Mouse (Mus musculus) layer of hippocampus, adult 9-10 months (tissue): ENCODE results near the gene Abcb8.

Experiments
- DNase-seq: peaks from one replicate; pipeline ENCODE4 v3.0.0; 2022; ENCODE audit warnings: low spot score

Gene Abcb8

GRCm38 (mm10) chr5:24393392-24393997 is at the start of gene Abcb8:
Gene Abcb8, plus strand, starts transcription at chr5:24393663.
- DNase-seq, result peak; percentile 82

- DNase-seq, result no peak
Measured at GRCm38 (mm10) chr5:24343977-24344436, 49.5 kb upstream of the Abcb8 start.

DNA sequence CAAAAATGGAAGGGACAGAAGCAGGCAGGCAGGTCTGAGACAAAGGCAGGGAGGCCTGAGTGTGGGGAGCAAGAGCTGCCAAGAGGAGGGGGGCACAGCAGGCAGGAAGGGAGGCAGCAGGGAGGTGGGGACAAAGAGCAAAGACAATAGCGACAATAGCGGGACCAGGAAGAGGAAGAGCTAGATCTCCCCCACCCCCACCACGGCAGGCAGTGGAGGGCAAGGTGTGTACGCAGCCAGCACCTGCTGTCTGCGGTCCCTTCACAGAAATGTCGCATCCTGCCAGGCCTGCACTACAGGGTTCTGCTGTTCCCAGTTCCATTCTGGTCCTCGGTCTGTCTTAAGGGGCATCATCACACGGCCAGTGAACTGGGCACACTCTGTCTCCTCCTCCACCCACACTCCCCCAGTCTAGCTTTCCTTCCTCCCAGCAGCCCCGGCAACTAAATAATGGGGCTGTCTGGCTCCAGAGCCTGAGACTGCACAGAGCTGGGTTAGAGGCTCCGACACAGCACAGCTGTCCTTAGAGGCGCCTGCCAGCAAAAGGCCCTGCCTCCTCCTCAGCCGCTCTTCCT is 48.9 kb upstream of the Abcb8 start:
- DNase-seq, result no peak

DNA sequence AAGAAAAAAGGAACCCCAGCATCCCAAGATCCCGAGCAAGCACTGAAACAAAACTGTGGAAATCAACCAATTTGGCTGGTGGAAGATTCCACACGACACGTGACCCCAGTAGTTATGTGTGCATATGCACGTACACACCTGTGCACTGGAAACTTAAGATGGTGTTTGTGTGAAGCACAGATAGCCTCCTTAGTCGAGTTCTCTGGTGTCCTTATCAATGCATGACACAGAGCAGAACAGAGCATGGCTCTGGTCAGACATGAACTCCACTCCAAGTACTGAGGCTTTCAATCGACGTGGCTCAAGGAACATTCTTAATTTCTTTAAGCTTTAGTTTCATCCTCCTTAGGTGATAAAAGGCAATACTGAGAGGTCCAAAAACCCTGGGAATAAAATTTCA is 47.1 kb upstream of the Abcb8 start:
- no peak for DNase-seq

DNA sequence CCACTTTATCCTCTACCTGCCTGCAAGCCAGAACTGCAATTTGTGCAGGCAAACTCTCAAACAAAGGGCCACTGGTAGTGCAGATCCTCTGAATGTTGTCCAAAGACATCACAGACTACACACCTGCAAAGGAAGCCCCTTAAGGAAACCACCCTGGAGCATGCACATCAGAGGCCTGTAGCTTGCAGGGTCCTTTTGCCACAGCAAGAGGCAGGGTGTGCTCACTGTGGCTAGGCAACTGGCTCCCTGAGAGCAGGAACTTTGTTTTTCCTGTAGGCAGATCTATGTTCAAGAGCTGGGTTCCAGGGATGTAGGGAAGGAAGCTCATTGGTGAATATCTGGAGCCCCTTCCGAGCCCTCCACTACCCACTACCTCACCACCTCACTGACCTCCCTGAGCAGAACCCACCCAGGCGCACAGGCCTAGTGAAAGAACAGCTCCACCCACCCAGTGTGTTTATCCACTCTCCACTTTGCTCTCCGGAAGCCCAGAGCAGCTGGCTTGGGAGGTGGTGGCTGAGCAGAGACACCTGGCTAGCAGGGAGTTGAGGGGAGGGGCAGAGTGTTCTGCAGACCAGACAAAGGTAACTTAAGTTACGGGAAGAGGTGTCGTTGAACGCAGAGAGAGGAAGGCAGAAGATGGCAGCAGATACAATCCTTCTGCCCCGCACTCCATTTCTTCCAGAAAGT is 46.1 kb upstream of the Abcb8 start:
- no peak for DNase-seq

- no peak for DNase-seq
Measured at GRCm38 (mm10) chr5:24348128-24348527, 45.3 kb upstream of the Abcb8 start.

DNA sequence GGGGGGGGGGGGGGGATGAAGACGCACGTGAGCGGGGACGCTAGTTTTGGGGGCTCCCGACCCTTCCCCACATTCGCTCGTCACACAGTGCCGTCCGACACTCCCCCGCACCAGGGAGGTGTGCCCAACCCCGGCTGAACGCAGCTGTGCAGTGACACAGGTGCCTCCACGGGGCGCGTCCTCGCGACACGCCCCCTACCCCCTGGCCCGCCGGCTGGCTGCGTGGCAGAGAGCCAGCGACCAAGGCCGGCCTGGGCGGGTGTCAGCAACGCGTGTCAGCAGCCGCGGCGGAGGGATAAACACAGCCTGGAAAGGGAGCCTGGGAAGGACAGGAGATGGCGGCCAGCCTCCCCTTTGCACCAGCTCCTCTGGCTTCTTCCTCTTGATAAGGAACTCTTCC is 44.9 kb upstream of the Abcb8 start:
- no peak for DNase-seq

GRCm38 (mm10) chr5:24350073-24350472 is 43.4 kb upstream of the Abcb8 start:
- no peak for DNase-seq

- no peak for DNase-seq
Measured at GRCm38 (mm10) chr5:24350531-24351250, 42.8 kb upstream of the Abcb8 start.

- DNase-seq, result no peak
Measured at GRCm38 (mm10) chr5:24351278-24351677, 42.2 kb upstream of the Abcb8 start, which contains the start of gene Kcnh2. Gene Kcnh2, minus strand, starts transcription at chr5:24351604.

DNA sequence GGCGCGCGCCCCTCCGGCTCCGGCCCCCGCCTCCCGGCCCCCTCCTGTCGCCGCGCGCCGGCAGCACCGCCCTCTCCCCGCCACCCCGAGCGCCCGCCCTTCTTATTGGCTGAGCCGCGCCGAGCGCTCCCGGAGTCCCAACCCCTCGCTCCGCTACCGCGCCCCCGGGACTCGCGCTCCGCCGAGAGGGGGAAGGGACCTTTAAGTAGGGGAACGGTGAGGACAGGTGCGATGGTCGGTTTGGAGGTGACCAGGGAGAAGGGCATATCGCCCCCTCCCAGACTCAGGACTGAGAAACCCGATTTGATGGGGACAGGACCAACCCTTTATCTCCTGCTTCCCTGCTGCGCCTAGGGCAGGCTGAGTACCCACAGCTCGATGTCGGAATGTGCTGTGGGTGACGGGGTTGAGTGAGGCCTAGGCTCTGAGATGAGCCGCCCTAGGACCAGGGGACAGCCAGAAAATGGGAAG is 41.7 kb upstream of the Abcb8 start:
- peak; percentile 37 for DNase-seq

GRCm38 (mm10) chr5:24352251-24352859 is 41.1 kb upstream of the Abcb8 start:
- DNase-seq, result no peak

- DNase-seq, result no peak
Measured at GRCm38 (mm10) chr5:24353327-24353726, 40.1 kb upstream of the Abcb8 start.

- no peak for DNase-seq
Measured at GRCm38 (mm10) chr5:24356764-24357163, 36.7 kb upstream of the Abcb8 start.

DNA sequence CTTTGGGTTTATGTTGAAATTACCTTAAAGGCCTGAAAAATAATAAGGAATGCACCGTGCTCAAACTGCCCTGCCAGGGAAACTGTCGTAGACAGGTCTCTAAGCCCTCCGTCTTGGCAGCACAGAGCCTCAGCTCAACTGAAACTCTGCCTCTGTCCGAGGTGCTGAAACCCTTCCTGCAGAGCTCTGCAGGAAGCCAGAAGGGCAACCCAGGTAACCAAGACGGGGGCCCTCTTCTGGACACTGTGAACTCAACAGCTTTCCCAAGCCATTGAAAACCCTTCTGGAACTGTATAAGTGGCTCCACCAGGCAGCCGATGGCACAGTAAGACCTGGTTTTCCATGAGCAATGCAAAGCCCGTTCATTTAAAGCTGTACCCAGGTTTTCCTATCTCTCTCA is 36.0 kb upstream of the Abcb8 start:
- no peak for DNase-seq

DNA sequence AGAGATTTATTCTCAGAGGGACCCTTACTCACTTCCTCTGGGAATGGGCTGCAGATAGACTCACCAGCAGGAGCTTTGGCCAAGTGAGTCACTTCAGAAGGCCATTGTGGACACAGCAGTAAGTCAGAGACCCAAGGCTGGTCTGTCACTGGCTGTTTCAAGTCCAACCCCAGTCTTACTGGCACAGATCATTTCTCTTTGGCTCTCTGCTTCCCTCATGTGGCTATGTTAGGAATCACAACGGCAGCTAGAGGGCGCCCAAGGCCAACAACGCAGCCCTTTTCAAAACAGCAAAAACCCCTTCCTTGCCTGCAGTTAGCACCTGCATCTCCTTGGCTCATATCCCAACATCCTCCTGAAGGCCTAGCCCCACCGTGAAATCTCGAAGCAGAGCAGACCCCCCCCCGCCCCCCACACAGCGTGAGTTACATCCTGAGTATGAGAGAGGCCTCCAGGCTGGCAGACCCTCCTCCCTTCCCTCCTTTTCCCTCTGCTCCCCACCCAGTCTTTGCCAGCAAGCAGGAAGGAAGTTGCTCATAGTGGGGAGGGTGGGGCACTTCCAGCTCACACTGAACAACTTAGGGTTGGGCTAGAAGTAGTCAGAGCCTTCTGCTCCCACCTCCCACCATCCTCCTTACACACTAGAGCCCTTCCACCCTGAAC is 32.5 kb upstream of the Abcb8 start:
- peak; percentile 81 for DNase-seq

- DNase-seq, result no peak
Measured at GRCm38 (mm10) chr5:24363467-24363866, 30.0 kb upstream of the Abcb8 start.

GRCm38 (mm10) chr5:24364061-24364460 is 29.4 kb upstream of the Abcb8 start:
- no peak for DNase-seq

GRCm38 (mm10) chr5:24364508-24364907 is 29.0 kb upstream of the Abcb8 start, which contains the start of gene Nos3:
Gene Nos3, plus strand, starts transcription at chr5:24364810.
- no peak for DNase-seq

GRCm38 (mm10) chr5:24364963-24365362 is 28.5 kb upstream of the Abcb8 start:
- no peak for DNase-seq

DNA sequence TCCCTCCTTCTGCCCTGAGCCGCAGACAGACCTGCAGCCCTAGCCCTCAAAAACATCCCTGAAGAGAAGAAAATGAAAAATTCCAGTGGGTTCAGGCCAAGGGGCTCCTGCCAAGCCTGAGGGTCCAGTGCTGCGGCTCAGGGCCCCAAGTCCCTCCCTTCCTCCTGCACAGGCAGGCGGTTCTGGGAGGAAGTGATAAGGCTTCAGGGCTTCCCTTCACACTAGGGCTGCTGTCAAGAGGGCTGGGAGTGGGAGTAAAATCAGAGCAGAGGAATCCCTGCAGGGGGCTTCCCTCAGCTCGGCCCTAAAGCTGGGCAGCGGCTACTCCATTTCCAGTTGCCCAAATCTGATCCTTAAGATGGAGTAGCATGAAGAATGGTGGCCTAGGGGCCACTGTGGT is 27.9 kb upstream of the Abcb8 start:
- no peak for DNase-seq

DNA sequence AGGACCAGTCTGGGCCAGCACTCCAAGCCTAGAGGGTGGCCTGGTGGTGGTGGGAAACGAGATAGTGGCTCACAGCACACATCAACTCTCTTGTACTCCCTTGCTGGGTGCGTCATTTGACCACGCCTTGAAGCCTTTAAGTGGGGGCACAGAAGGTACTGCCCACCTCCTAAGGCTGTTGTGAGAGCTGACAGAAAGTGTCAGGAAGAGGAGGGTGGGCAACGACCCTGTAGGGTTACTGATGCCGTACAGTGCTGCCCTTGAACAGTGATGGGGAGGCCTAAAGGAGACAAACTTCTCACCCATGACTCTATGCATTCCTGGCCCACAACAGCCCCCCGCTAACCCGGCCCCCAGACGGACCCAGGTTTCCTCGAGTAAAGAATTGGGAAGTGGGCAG is 27.0 kb upstream of the Abcb8 start:
- no peak for DNase-seq
